8 mouse cellular contexts compared by ENCODE assay signal in the genomic region with DNA sequence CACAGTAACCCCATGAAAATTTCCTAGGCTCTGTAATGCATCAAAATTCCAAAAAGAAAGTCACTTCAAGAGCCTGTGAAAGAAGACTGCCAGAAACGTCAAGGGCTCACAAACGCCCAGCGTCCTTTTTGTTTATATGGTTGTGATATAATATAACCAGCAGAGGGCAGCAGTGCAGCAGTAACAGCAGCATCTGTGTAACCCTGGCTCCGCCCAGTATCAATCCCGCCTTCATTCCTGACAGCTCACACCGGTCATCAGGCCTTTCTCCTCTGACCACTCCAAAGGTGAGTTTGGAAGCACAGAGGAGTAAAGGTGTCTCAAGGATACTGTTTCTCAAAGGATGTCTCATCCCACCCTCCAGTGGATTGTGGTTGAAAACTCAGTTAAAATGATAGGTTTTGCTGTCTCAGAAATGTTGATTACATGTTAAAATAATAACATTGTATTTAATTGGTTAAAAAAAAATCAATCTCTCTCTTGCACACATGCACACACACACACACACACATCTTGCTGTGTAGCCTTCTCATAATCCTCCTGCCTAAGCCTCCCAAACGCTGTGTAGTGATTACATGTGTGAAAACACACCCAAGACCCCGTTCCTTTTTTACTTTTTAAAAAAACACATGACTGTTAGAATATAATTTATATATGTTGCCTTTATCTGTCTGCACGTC. TPM values are rescaled to one million over a fixed set of nuclear protein-coding genes. Genes with fewer than 3 reads are reported as not detected.
DNase-seq lines count a peak whose midpoint lies in the region; ATAC-seq and TF ChIP-seq lines count a peak whose summit lies in the region.

No protein-coding gene starts in this region.

- intact Hi-C loops in heart, postnatal 14 days (cut with DNase I), result loop anchor here (10.0 kb wide), 3 partner anchors 130 to 550 kb away; a partner anchor contains a TSS

- TF ChIP-seq POLR2A in lung, adult 2 months (IDR thresholded peaks at IDR 0.05; ENCODE audit: borderline replicate concordance, extremely low read depth, low read depth, low read length), result no peak

- peak; percentile 69; the same call in 1 of the 2 replicates for TF ChIP-seq CTCF in G1E (IDR thresholded peaks at IDR 0.05; ENCODE audit: low read depth, low read length)
- TF ChIP-seq CTCF in lung, adult 2 months (IDR thresholded peaks at IDR 0.05; ENCODE audit: insufficient read depth, low read length), result peak; percentile 78

- DNase-seq in G1E (ENCODE audit: low spot score), result peak; percentile 29
- peak; percentile 41 for DNase-seq in c-Kit-negative CD71-positive TER-119-positive erythroid progenitor cells, embryonic 14.5 days (ENCODE audit: low read depth, low spot score)
- peak; percentile 57 for DNase-seq in forebrain, embryonic 10.5 days (ENCODE audit: extremely low spot score, low spot score)
- DNase-seq in heart, postnatal 14 days, result peak; percentile 51 to 70
- DNase-seq in kidney, postnatal 36 days, result peak; percentile 82 to 84
- DNase-seq in lung, adult 2 months, result peak; percentile 39
- DNase-seq in thymus, postnatal 0 days (ENCODE audit: low spot score), result peak; percentile 60

- H3K9me3 ChIP-seq in G1E (replicated peaks), result no peaks in the 10 kb centered on the region
- H3K9me3 ChIP-seq in forebrain, embryonic 10.5 days, result no peaks in the 10 kb centered on the region
- H3K9me3 ChIP-seq in neural tube, embryonic 14.5 days (ENCODE audit: control insufficient read depth, low read length), result no peaks in the 10 kb centered on the region

- H3K36me3 ChIP-seq in G1E (replicated peaks), result no peaks in the 10 kb centered on the region
- H3K36me3 ChIP-seq in forebrain, embryonic 10.5 days (replicated peaks), result no peaks in the 10 kb centered on the region
- no peaks in the 10 kb centered on the region for H3K36me3 ChIP-seq in neural tube, embryonic 14.5 days (ENCODE audit: control insufficient read depth, insufficient read depth, low read length)

- H3K4me3 ChIP-seq in G1E (ENCODE audit: low read depth, low read length), result no peak overlapping the region
- H3K4me3 ChIP-seq in forebrain, embryonic 10.5 days, result no peak overlapping the region
- H3K4me3 ChIP-seq in lung, adult 2 months (replicated peaks; ENCODE audit: extremely low read depth, low read depth, low read length), result no peak overlapping the region
- H3K4me3 ChIP-seq in neural tube, embryonic 14.5 days (ENCODE audit: low read depth, low read length), result no peak overlapping the region

- ATAC-seq in G1E (ENCODE audit: extremely low read depth, insufficient number of reproducible peaks, low FRiP score, poor library complexity, severe bottlenecking), result peak; percentile 51
- ATAC-seq in neural tube, embryonic 14.5 days (ENCODE audit: low read depth), result peak; percentile 89

- WGBS in forebrain, embryonic 10.5 days, result 42% methylated on average over 9 of the region's 9 CpGs
- 31% methylated on average over 9 of the region's 9 CpGs for WGBS in lung, adult 2 months
- WGBS in neural tube, embryonic 14.5 days, result 37% methylated on average over 9 of the region's 9 CpGs

- H3K9ac ChIP-seq in neural tube, embryonic 14.5 days (replicated peaks; ENCODE audit: low read depth, low read length), result no peak overlapping the region

- peaks cover 25% of the 10 kb centered on the region; the same call in 1 of the 2 replicates for H3K4me1 ChIP-seq in G1E (ENCODE audit: insufficient read depth, low read depth, low read length)
- peaks cover 23% of the 10 kb centered on the region for H3K4me1 ChIP-seq in forebrain, embryonic 10.5 days
- H3K4me1 ChIP-seq in lung, adult 2 months (ENCODE audit: control insufficient read depth, insufficient read depth, low read length), result no peaks in the 10 kb centered on the region; the same call in 1 of the 2 replicates
- 0 out of 2 replicates have a peak, but pooled peaks cover 2% of the 10 kb centered on the region for H3K4me1 ChIP-seq in neural tube, embryonic 14.5 days (ENCODE audit: control insufficient read depth, insufficient read depth, low read length)

- H3K4me2 ChIP-seq in neural tube, embryonic 14.5 days (ENCODE audit: low read depth, low read length), result peak overlapping the region; percentile 14; the same call in 1 of the 2 replicates

- peaks cover 6% of the 10 kb centered on the region for H3K27me3 ChIP-seq in G1E (ENCODE audit: insufficient read depth, low read length)
- H3K27me3 ChIP-seq in forebrain, embryonic 10.5 days (ENCODE audit: poor library complexity, severe bottlenecking), result no peaks in the 10 kb centered on the region; the same call in 1 of the 2 replicates
- H3K27me3 ChIP-seq in neural tube, embryonic 14.5 days (ENCODE audit: control insufficient read depth, insufficient read depth, low read length), result no peaks in the 10 kb centered on the region

- H3K27ac ChIP-seq in forebrain, embryonic 10.5 days, result no peak overlapping the region
- no peak overlapping the region for H3K27ac ChIP-seq in neural tube, embryonic 14.5 days (ENCODE audit: low read depth, low read length)

RNA-seq across cellular contexts. Expression of a gene that starts 15.9 kb away (rescaled TPM):
- total RNA-seq in G1E (2014; fragmentation: Nextera tagmentation) (not detected in 2 replicates), G1E (2017) (0.17 and 0.66 TPM in 2 replicates)
- polyA plus RNA-seq in G1E (2012), result not detected in 2 replicates
- polyA plus RNA-seq in forebrain, embryonic 10.5 days (2016; fragmentation: Nextera tagmentation; extraction: Ambion mirVana), result not detected in 2 replicates
- total RNA-seq in heart, postnatal 14 days (2021), result 1 to 10 TPM; 1.1 to 2.0 TPM
- polyA plus RNA-seq in lung, adult 2 months (2012; rRNA removed), result 0.13 and 1.1 TPM in 2 replicates
- polyA plus RNA-seq in neural tube, embryonic 14.5 days (2014; fragmentation: Nextera tagmentation; extraction: Ambion mirVana), result 0.19 and 0.72 TPM in 2 replicates
- not detected in 2 replicates for polyA plus RNA-seq in thymus, postnatal 0 days (2015; fragmentation: Nextera tagmentation; extraction: Ambion mirVana)

RNA-seq across cellular contexts. Expression of a gene that starts 23.5 kb away (rescaled TPM):
- 146 and 149 TPM in 2 replicates for total RNA-seq in G1E (2014; fragmentation: Nextera tagmentation)
- total RNA-seq in G1E (2017), result 159 and 214 TPM in 2 replicates
- polyA plus RNA-seq in G1E (2012), result 5.9 and 10.7 TPM in 2 replicates
- 136 and 137 TPM in 2 replicates for polyA plus RNA-seq in forebrain, embryonic 10.5 days (2016; fragmentation: Nextera tagmentation; extraction: Ambion mirVana)
- total RNA-seq in heart, postnatal 14 days (2021), result 100 to 1,000 TPM; 382 to 401 TPM
- polyA plus RNA-seq in lung, adult 2 months (2012; rRNA removed), result 8.2 and 15.9 TPM in 2 replicates
- polyA plus RNA-seq in neural tube, embryonic 14.5 days (2014; fragmentation: Nextera tagmentation; extraction: Ambion mirVana), result 132 and 141 TPM in 2 replicates
- 115 and 117 TPM in 2 replicates for polyA plus RNA-seq in thymus, postnatal 0 days (2015; fragmentation: Nextera tagmentation; extraction: Ambion mirVana)

Comparison
In these comparisons a context has a peak if more than half of its experiments do, and no peak if none do; other contexts are left out.
1. DNase-seq: peak in every context shown above with its lines; median percentile 83 in kidney, postnatal 36 days; 60 in heart, postnatal 14 days; 60 in thymus, postnatal 0 days; 57 in forebrain, embryonic 10.5 days; 41 in c-Kit-negative CD71-positive TER-119-positive erythroid progenitor cells, embryonic 14.5 days; 39 in lung, adult 2 months; 29 in G1E.